Mouse (Mus musculus): Measurements from ENCODE around the gene Art4.

Art4 gene

DNA sequence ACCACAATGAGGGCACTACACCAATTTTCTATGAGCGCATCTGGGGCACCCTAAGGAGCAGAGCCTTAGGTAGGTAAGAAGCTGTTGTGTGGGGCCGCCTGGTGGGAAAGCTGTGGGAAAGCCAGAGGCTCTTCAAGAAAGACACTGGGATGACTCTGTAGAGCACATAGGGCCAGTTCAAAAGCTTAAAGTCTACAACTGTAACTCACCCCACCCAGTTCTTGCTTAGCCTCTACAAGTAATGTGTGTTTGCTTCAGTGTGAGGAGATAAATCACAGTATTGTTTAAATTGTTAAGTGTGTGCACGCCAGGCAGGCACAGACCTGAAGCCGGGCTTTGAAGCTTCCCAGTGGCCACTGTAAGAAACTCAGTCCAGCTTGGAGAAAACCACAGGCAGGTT, 8.6 kb upstream of the Art4 start:
- DNase-seq (ENCODE audit: low read depth, low spot score): no peak

GRCm38 (mm10) chr6:136865360-136865759, 7.8 kb upstream of the Art4 start:
- DNase-seq (ENCODE audit: low read depth, low spot score): no peak

- DNase-seq (ENCODE audit: low read depth, low spot score): peak; percentile 66
These were observed 3.5 kb upstream of the Art4 start for GRCm38 (mm10) chr6:136861020-136861419.

GRCm38 (mm10) chr6:136858420-136858819, 887 bp upstream of the Art4 start:
- no peak for DNase-seq (ENCODE audit: low read depth, low spot score)

- DNase-seq (ENCODE audit: low read depth, low spot score): no peak
These were observed 334 bp upstream of the Art4 start for GRCm38 (mm10) chr6:136857873-136858260.

DNA sequence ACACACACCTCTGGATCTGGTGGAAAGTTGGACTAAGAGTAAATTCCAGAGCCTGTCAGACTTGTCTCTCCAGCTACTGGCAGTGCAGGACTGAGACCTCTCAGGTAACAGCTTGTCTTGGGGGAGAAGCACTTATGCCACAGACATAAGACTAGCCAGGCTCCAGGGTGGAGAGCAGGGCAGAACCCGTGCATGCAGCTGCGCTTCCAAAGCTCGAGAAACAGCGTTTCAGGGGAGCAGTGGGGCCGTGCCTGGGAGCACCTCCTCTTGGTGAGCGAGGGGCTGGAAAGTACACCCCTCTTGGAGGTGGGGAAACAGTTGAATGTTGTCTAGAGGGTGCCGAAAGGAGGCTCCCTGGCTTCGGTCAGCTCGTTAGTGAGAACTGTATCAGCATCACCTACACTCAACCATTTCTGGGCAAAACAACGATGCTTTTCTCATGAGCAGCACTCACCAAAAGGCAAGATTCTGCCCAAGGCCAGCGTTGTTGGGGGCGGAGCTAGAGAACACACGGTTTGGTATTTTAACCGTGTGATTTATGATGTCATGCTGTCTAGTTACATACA, 1.4 kb downstream of the Art4 start:
- DNase-seq (ENCODE audit: low read depth, low spot score): no peak

GRCm38 (mm10) chr6:136855183-136855582, 2.4 kb downstream of the Art4 start:
- no peak for DNase-seq (ENCODE audit: low read depth, low spot score)

DNA sequence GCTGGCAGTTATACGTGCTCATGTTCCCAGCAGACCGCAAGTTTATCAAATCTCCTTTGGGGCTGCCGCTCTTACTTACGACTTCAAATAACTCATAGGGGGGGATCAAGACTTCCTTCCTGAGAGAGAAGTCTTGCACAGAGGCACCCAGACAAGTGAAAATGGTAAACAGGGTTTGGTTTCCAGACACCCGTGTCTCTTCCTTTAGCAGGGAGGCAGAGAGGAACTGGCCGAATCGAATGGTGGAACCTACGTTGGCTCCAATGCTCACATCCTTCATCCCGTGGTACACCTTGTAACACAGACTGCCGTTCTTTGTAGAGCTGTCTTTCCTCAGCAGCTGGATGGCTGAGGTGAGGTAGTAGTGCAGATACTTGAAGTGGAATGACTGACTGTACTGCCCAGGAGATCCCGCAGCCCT, 3.2 kb downstream of the Art4 start:
- no peak for DNase-seq (ENCODE audit: low read depth, low spot score)

DNA sequence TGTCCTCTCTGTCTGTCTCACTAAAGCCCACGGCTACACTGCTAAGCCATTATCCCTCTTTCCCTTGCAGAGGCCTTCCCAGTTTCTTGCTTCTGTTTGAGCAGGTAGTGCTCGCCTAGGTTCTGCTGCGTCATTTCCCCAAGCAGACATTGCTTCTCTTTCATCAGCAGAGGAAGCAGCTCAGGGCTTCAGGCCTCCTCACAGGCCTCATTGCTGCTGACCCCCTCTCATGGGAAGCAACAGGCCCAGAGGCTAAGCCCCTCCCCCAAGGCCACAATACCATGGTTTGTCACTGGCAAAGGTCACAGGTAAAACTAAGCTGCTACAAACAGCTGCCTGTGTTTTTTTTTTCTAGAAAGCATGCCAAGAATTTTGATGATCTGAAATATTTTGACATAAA, 4.8 kb downstream of the Art4 start:
- no peak for DNase-seq (ENCODE audit: low read depth, low spot score)

DNA sequence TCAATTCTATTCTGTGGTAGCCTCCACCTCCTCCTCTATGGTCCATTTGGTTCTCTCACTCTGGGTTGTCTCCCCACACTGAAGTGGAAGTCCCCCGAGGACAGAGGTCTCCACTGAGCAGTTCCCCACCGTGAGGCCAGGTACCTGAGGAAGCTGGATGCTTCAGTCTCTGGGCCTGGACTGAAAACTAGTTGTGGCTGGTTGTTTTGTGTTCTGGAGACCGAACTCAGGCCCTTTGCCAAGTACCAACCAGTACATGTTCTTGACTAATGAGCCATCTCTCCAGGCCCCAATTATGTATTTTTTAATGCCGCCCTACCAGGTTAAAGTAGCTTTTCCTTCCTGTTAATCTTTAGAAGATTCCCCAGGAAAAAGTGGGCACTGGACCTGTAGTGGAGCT, 5.2 kb downstream of the Art4 start:
- no peak for DNase-seq (ENCODE audit: low read depth, low spot score)

- no peak for DNase-seq (ENCODE audit: low read depth, low spot score)
These were observed 7.3 kb downstream of the Art4 start for GRCm38 (mm10) chr6:136850267-136850666.

DNA sequence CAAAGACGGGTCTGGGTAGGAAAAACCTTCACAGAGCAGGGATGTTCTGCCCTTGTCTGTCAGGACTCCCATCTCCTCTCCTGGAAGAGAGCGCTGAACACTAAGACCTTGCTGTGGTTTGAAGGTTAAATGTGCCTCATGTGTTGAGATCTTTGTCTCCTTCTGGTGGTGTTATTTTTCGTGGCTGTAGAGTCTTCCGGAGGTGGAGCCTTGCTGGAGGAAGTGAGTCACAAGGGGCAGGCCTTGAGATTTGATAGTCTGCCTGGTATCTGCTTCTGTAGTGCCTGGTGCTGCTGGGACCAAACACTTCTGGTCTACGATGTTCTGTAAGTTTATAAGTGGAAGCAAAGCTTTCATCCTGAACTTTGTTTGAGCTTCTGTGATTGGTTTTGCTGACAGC, 8.6 kb downstream of the Art4 start:
- no peak for DNase-seq (ENCODE audit: low read depth, low spot score)

DNA sequence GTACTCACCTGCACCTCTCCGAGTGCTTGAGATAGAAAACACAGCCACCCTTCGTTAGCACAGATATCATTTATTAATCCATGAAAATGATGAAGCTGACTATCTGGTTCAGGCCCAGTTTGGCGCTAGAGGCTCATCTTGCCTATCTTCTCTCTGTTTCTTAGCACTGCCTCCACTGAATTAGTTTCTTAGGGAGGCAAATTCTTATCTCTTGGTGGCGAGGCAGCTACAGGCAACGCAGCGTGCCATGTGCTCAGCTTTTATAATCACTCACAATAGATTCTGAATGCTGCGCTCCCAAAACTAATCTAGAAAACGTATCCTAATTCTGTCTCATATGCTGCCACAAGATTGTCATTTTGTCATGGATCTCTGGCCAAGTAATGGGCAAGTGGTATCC, 9.1 kb downstream of the Art4 start:
- DNase-seq (ENCODE audit: low read depth, low spot score): no peak

DNA sequence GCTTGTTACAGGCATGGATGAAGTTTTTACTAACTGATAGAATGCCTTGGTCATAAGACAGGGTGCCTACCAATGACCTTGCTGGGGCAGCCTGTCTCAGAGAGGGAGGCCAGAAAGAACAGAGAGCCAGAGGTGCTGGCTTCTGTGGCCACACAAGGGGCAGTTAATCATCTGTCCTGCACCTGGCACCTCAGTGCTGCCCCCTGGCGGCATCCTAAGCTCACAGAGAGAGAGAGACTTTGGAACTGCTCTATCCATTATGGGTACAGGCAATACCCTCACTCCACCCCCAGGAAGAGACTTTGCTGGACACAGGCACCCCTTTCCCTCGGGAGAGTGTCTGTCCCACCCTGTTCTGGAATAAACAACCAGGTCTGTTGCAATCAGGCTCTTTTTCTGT, 9.7 kb downstream of the Art4 start:
- peak; percentile 64 for DNase-seq (ENCODE audit: low read depth, low spot score)

GRCm38 (mm10) chr6:136847267-136847666, 10.3 kb downstream of the Art4 start:
- DNase-seq (ENCODE audit: low read depth, low spot score): no peak

DNA sequence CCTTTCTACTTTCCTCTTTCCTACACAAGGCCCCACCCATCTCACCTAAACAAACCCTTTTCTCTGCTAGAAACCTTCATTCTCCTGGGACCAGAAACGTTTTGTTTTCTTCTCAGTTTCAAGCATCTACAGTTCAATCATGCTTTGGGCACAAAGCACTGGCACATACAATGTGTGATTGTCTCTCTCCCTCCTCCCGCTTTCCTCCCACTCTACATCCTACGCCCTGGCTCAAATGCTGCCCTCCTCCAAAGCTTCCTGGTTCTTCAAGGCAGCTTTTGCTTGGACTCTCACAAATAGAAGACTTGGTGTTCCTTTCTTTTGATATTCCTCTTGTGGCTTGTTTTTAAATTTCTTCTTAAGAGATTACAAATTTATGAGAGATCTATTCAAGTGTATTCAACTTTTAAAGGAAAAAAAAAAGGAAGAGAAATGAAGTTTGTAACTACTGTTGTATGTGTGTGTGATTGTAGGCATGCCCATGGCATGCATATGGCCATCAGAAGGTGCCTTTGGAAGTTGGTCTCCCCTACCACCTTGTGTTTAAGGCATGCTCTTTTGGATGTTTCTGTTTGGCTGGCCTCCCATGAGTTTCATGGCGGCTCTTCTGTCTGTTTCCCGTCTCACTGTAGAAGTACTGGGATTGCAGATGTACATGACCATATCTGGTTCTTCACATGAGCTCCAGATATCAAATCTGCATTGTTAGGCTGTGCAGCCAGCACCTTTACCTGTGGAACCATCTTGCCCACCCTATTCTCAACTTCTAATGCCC, 11.6 kb downstream of the Art4 start:
- DNase-seq (ENCODE audit: low read depth, low spot score): peak; percentile 82

DNA sequence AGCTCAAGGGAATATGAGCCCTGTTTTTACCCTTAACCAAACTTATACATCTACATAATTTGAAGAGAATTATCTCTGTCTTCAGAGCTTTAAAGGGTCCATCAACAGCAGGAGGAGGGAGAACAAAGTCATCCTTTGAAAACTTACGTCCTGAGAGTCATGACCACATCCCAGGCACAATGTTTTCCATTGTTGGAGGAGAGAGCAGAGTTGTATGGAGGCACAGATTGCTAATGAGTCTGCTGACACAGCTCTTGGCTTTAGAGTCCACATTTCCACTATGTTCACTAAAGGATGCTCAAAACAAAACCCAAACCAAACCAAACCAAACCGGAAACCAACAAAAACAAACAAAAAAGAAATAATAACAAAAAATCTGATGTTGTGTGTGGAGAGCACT, 12.6 kb downstream of the Art4 start:
- peak; percentile 90 for DNase-seq (ENCODE audit: low read depth, low spot score)

DNA sequence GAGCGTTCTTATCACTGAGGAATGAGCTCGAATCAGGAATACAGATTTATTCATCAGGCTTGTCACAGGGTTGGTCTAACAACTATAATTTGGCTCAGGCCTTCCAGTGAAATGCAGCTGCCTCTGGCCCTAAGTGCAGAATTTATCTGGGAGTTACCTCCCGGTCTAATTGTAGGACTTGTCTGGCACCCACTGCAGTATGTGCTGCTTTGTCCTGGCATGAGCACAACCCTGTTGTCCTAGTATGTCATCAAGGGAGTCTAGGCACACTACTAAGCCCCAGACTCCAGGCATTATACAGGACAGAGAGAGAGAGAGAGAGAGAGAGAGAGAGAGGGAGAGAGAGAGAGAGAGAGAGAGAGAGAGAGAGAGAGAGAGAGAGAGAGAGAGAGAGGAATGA, 20.2 kb downstream of the Art4 start:
- no peak for DNase-seq (ENCODE audit: low read depth, low spot score)

DNA sequence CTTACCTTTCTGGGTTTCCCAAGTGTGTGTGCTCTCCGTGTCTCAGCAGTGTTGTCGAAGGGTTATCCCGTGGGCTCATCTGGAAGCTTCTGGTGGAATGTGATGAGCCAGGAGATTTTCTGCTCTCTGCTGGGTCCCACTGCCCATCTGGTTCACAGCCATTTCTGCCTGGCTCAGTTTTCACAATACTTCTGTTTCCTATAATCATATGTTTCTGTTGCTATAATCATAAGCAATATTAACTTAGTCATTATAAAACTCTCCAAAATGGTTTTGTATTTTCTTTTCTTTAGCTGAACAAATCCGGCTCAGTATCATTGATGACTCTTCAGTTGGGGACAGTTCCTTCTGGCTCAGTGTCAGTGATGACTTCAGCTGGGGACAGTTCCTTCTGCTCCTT, 22.2 kb downstream of the Art4 start, which contains the start of gene Smco3:
Smco3 (minus strand) TSS at position 101 of the 400 bp plus-strand sequence.
- DNase-seq (ENCODE audit: low read depth, low spot score): no peak

- DNase-seq (ENCODE audit: low read depth, low spot score): no peak
These were observed 25.8 kb downstream of the Art4 start for GRCm38 (mm10) chr6:136831712-136832111.

DNA sequence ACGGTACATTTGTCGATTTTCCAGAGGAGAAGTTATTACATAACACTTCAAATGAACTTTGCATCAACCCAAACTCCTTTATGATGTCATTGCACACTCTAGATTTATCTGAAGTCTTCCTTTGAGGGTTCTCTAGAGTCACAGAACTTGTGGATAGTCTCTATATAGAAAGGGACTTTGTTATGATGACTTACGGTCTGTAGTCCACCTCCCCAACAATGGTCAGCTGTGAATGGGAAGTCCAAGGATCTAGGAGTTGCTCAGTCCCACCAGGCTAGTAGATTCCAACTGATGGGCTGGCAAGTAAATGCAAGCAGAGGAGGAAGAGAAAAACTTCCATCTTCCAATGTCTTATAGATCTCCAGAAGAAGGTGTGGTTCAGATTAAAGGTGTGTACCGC, 28.9 kb downstream of the Art4 start:
- DNase-seq (ENCODE audit: low read depth, low spot score): no peak

DNA sequence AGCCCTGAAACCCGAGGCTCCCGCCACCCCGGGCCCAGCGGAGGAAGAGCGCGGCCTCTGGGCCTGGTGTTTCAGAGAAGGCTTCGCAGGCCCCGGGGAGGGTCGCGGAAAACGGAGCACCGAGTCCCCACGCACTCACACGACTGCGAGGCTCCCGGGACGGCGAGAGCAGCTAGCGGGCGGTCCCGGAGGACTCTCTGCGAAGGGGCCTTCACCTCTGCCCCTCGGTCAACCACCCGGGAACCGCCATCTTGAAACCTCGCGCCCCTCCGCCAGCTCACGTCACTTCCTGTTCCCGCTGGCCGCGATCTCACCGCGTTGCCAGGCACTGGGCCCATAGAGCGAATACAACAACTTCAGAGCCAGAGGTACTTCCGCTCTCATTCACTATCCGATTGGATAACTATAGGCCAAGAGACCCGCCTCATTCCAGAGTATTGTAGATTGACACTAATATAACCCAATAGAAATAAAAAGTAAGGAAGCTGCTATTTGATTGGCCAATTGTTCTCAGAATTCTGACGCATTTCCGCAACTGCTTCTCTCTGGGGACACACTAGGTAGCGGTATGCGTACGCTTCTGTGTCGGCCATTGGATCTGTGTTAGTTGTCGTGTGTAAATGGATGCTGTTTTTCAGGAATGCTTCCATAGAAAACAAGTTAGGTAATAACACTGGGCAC, 29.5 kb downstream of the Art4 start, which contains the start of gene Wbp11:
Wbp11 (minus strand) TSS at position 353 of the 681 bp plus-strand sequence.
- DNase-seq (ENCODE audit: low read depth, low spot score): peak; percentile 99

- peak; percentile 12 for DNase-seq (ENCODE audit: low read depth, low spot score)
These were observed 30.0 kb downstream of the Art4 start, which contains the start of gene BC049715 for GRCm38 (mm10) chr6:136827516-136827880. Gene BC049715 (plus strand): TSS chr6:136827626.
